ENCODE assay signal across 7 mouse cellular contexts in the genomic region with DNA sequence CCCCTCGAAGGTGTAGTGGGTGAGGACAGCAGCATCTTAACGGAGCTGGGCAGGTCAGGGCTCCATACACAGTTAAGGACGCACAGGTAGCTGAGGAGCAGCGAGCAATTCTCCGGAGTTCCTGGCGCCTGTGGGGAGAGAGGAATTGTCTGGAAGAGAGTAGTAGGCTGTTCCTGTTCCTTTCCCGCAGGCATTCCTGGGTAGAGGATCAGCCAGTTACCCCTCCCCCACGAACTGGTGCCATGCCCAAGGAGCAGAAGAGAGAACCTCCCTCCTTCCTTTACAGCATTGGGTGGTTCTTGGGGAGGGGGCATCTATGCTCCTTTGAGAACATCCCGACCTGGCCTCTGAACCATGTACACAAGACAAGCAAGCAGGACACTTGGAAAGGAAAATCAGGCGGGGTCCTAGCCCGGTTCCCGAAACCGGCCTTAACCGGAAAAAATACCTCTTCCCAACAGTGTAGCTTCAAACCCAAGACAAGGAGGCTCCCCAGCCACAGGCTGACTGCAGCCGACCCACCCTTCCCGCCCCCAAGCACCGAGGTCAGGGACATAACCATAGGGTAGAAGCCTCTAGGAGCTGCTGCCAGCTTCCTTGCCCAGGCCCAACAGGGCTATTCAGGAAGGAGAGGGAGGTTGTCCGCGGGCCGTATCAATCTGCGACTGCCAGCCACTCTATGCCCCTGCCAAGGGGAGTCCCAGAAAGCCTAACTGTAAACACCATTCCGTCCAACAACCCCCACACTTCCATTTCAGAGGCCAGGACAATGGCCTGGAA. TPM values are rescaled to one million over a fixed set of nuclear protein-coding genes. Genes with fewer than 3 reads are reported as not detected.
DNase-seq lines count a peak whose midpoint lies in the region; ATAC-seq and TF ChIP-seq lines count a peak whose summit lies in the region.

No protein-coding gene starts in this region.

- no peak for TF ChIP-seq CTCF in liver, postnatal 0 days (IDR thresholded peaks at IDR 0.05; ENCODE audit: low read depth)

- no peaks in the 10 kb centered on the region for H3K36me3 ChIP-seq in hindbrain, embryonic 12.5 days
- no peaks in the 10 kb centered on the region for H3K36me3 ChIP-seq in liver, postnatal 0 days (replicated peaks; ENCODE audit: insufficient read depth, low read length)
- no peaks in the 10 kb centered on the region for H3K36me3 ChIP-seq in stomach, embryonic 16.5 days (ENCODE audit: control insufficient read depth, insufficient read depth, low read length)

- peak overlapping the region; percentile 68 for H3K9ac ChIP-seq in hindbrain, embryonic 12.5 days
- H3K9ac ChIP-seq in liver, postnatal 0 days (replicated peaks) = no peak overlapping the region
- peak overlapping the region; percentile 71 for H3K9ac ChIP-seq in stomach, embryonic 16.5 days (ENCODE audit: low read length)

- 2% methylated on average over 22 of the region's 22 CpGs for WGBS in hindbrain, embryonic 12.5 days
- WGBS in liver, postnatal 0 days (ENCODE audit: insufficient replicate concordance) = 20% methylated on average over 22 of the region's 22 CpGs
- 24% methylated on average over 22 of the region's 22 CpGs for WGBS in stomach, embryonic 16.5 days

- no peak for ATAC-seq in hindbrain, embryonic 12.5 days (ENCODE audit: low FRiP score)
- no peak for ATAC-seq in liver, postnatal 0 days
- no peak for ATAC-seq in stomach, embryonic 16.5 days (ENCODE audit: insufficient read depth, low FRiP score)
- no peak for ATAC-seq in megakaryocyte-erythroid progenitor cell, adult 5-6 weeks (replicated peaks; ENCODE audit: low FRiP score, low TSS enrichment, poor library complexity, severe bottlenecking)

- TF ChIP-seq EP300 in liver, postnatal 0 days (IDR thresholded peaks at IDR 0.05; ENCODE audit: low read depth) = no peak

- H3K27ac ChIP-seq in hindbrain, embryonic 12.5 days = 0 out of 2 replicates have a peak overlapping the region, but pooled peaks have one; percentile 62
- no peak overlapping the region for H3K27ac ChIP-seq in liver, postnatal 0 days (ENCODE audit: low read depth)
- H3K27ac ChIP-seq in stomach, embryonic 16.5 days (ENCODE audit: low read length) = no peak overlapping the region

- H3K27me3 ChIP-seq in hindbrain, embryonic 12.5 days = peaks cover 89% of the 10 kb centered on the region
- peaks cover 81% of the 10 kb centered on the region for H3K27me3 ChIP-seq in liver, postnatal 0 days (ENCODE audit: insufficient read depth, low read length)
- peaks cover 54% of the 10 kb centered on the region for H3K27me3 ChIP-seq in stomach, embryonic 16.5 days (ENCODE audit: control insufficient read depth, insufficient read depth, low read length)

- H3K4me1 ChIP-seq in hindbrain, embryonic 12.5 days = peaks cover 74% of the 10 kb centered on the region
- peaks cover 30% of the 10 kb centered on the region for H3K4me1 ChIP-seq in liver, postnatal 0 days (ENCODE audit: insufficient read depth)
- H3K4me1 ChIP-seq in stomach, embryonic 16.5 days (ENCODE audit: control insufficient read depth, insufficient read depth, low read length) = peaks cover 30% of the 10 kb centered on the region

- peak; percentile 64 for DNase-seq in R1 (ENCODE audit: low read depth, low spot score)
- DNase-seq in embryo, embryonic 10 days (ENCODE audit: low spot score) = peak; percentile 63
- DNase-seq in liver, postnatal 0 days = no peak
- no peak for DNase-seq in left cerebral cortex, postnatal 36 days (ENCODE audit: low spot score in 2 of 2)

- H3K4me3 ChIP-seq in hindbrain, embryonic 12.5 days = peak overlapping the region; percentile 56
- H3K4me3 ChIP-seq in liver, postnatal 0 days (ENCODE audit: low read depth, low read length) = no peak overlapping the region
- peak overlapping the region; percentile 55 for H3K4me3 ChIP-seq in stomach, embryonic 16.5 days (replicated peaks; ENCODE audit: low read length)

- peak overlapping the region; percentile 89 for H3K4me2 ChIP-seq in hindbrain, embryonic 12.5 days (replicated peaks)
- H3K4me2 ChIP-seq in liver, postnatal 0 days (ENCODE audit: low read depth, low read length) = peak overlapping the region; percentile 69
- peak overlapping the region; percentile 99 for H3K4me2 ChIP-seq in stomach, embryonic 16.5 days (ENCODE audit: low read depth, low read length)

- intact Hi-C loops in left cerebral cortex, postnatal 36 days (cut with DNase I) = loop anchor here (5.0 kb wide), 1 partner anchor 120 kb away; no protein-coding TSS in a partner anchor

- H3K9me3 ChIP-seq in hindbrain, embryonic 12.5 days (replicated peaks) = no peaks in the 10 kb centered on the region
- H3K9me3 ChIP-seq in liver, postnatal 0 days (ENCODE audit: low read length) = no peaks in the 10 kb centered on the region
- no peaks in the 10 kb centered on the region for H3K9me3 ChIP-seq in stomach, embryonic 16.5 days (replicated peaks; ENCODE audit: control insufficient read depth, low read length)

RNA-seq across cellular contexts. Expression of a gene that starts 1.6 kb away (rescaled TPM):
- 8.5 and 8.9 TPM in 2 replicates for polyA plus RNA-seq in hindbrain, embryonic 12.5 days (2016; fragmentation: Nextera tagmentation; extraction: Ambion mirVana)
- polyA plus RNA-seq in liver, postnatal 0 days (2015; fragmentation: Nextera tagmentation; extraction: Ambion mirVana) = 1.4 and 1.5 TPM in 2 replicates
- 3.2 and 3.5 TPM in 2 replicates for polyA plus RNA-seq in stomach, embryonic 16.5 days (2015; fragmentation: Nextera tagmentation; extraction: Ambion mirVana)
- not detected in 2 replicates for total RNA-seq in megakaryocyte-erythroid progenitor cell, adult 5-6 weeks (2014; fragmentation: Nextera tagmentation)
- total RNA-seq in megakaryocyte-erythroid progenitor cell, adult 5-6 weeks (2017) = 0.52 TPM in 1 of 2 replicates, not detected in the other
- 1 to 10 TPM; 2.8 to 3.4 TPM for total RNA-seq in left cerebral cortex, postnatal 36 days (2021)

RNA-seq across cellular contexts. Expression of a gene that starts 5.6 kb away (rescaled TPM):
- 0.35 and 0.39 TPM in 2 replicates for polyA plus RNA-seq in hindbrain, embryonic 12.5 days (2016; fragmentation: Nextera tagmentation; extraction: Ambion mirVana)
- not detected in 2 replicates for polyA plus RNA-seq in liver, postnatal 0 days (2015; fragmentation: Nextera tagmentation; extraction: Ambion mirVana)
- not detected in 2 replicates for polyA plus RNA-seq in stomach, embryonic 16.5 days (2015; fragmentation: Nextera tagmentation; extraction: Ambion mirVana)
- not detected in 2 replicates for total RNA-seq in megakaryocyte-erythroid progenitor cell, adult 5-6 weeks (2014; fragmentation: Nextera tagmentation)
- total RNA-seq in megakaryocyte-erythroid progenitor cell, adult 5-6 weeks (2017) = not detected in 2 replicates
- total RNA-seq in left cerebral cortex, postnatal 36 days (2021) = not detected

RNA-seq across cellular contexts. Expression of a gene that starts 6.9 kb away (rescaled TPM):
- 18.3 TPM in 2 replicates for polyA plus RNA-seq in hindbrain, embryonic 12.5 days (2016; fragmentation: Nextera tagmentation; extraction: Ambion mirVana)
- polyA plus RNA-seq in liver, postnatal 0 days (2015; fragmentation: Nextera tagmentation; extraction: Ambion mirVana) = 6.1 and 6.2 TPM in 2 replicates
- 12.9 and 13.0 TPM in 2 replicates for polyA plus RNA-seq in stomach, embryonic 16.5 days (2015; fragmentation: Nextera tagmentation; extraction: Ambion mirVana)
- total RNA-seq in megakaryocyte-erythroid progenitor cell, adult 5-6 weeks (2014; fragmentation: Nextera tagmentation) = 18.2 and 20.3 TPM in 2 replicates
- total RNA-seq in megakaryocyte-erythroid progenitor cell, adult 5-6 weeks (2017) = 14.9 and 15.2 TPM in 2 replicates
- 10 to 100 TPM in 1 of 2 experiments, 1 to 10 TPM in 1; 9.2 to 13.2 TPM for total RNA-seq in left cerebral cortex, postnatal 36 days (2021)

RNA-seq across cellular contexts. Expression of a gene that starts 8.9 kb away (rescaled TPM):
- 0.31 and 0.66 TPM in 2 replicates for polyA plus RNA-seq in hindbrain, embryonic 12.5 days (2016; fragmentation: Nextera tagmentation; extraction: Ambion mirVana)
- 0.23 and 0.33 TPM in 2 replicates for polyA plus RNA-seq in liver, postnatal 0 days (2015; fragmentation: Nextera tagmentation; extraction: Ambion mirVana)
- polyA plus RNA-seq in stomach, embryonic 16.5 days (2015; fragmentation: Nextera tagmentation; extraction: Ambion mirVana) = 0.26 and 0.45 TPM in 2 replicates
- not detected in 2 replicates for total RNA-seq in megakaryocyte-erythroid progenitor cell, adult 5-6 weeks (2014; fragmentation: Nextera tagmentation)
- not detected in 2 replicates for total RNA-seq in megakaryocyte-erythroid progenitor cell, adult 5-6 weeks (2017)
- total RNA-seq in left cerebral cortex, postnatal 36 days (2021) = under 1 TPM in 1 of 2 experiments, not detected in 1; 0.47 TPM

RNA-seq across cellular contexts. Expression of a gene that starts 14.1 kb away (rescaled TPM):
- 0.46 and 1.3 TPM in 2 replicates for polyA plus RNA-seq in hindbrain, embryonic 12.5 days (2016; fragmentation: Nextera tagmentation; extraction: Ambion mirVana)
- 0.08 and 0.20 TPM in 2 replicates for polyA plus RNA-seq in liver, postnatal 0 days (2015; fragmentation: Nextera tagmentation; extraction: Ambion mirVana)
- polyA plus RNA-seq in stomach, embryonic 16.5 days (2015; fragmentation: Nextera tagmentation; extraction: Ambion mirVana) = 10.7 and 13.4 TPM in 2 replicates
- not detected in 2 replicates for total RNA-seq in megakaryocyte-erythroid progenitor cell, adult 5-6 weeks (2014; fragmentation: Nextera tagmentation)
- total RNA-seq in megakaryocyte-erythroid progenitor cell, adult 5-6 weeks (2017) = not detected in 2 replicates
- under 1 TPM; 0.27 to 0.66 TPM for total RNA-seq in left cerebral cortex, postnatal 36 days (2021)

Comparison
In these comparisons a context has a peak if more than half of its experiments do, and no peak if none do; other contexts are left out.
1. DNase-seq: peak in R1 (single experiment) and embryo, embryonic 10 days (single experiment); none in liver, postnatal 0 days (single experiment) and left cerebral cortex, postnatal 36 days (0 of 2).
2. Peak in every context shown above with its lines, with median percentiles within 50 percentile points of each other: H3K4me2 ChIP-seq.